Mouse (Mus musculus): Measurements from ENCODE around the gene Chmp3. TPM values are rescaled to one million over a fixed set of nuclear protein-coding genes. Genes with fewer than 3 reads are reported as not detected.

The Chmp3 gene
- polyA plus RNA-seq, 1 experiment from 2014 or later, result 34.9 TPM

GRCm38 (mm10) chr6:71589401-71589800 is 45.8 kb downstream of the Chmp3 start:
- 69% methylated on average over 1 of the region's 1 CpGs for WGBS (ENCODE audit: insufficient replicate concordance)
- H3K27ac ChIP-seq (ENCODE audit: low read depth), result no peak overlapping the region
- DNase-seq (no peak), ATAC-seq (no peak)
- H3K9me3 ChIP-seq (ENCODE audit: low read length), result no peaks in the 10 kb centered on the region
- H3K36me3 ChIP-seq (replicated peaks; ENCODE audit: insufficient read depth, low read length), result peaks cover 68% of the 10 kb centered on the region
- no peak overlapping the region for H3K4me3 ChIP-seq (ENCODE audit: low read depth, low read length)
- TF ChIP-seq EP300 (IDR thresholded peaks at IDR 0.05; ENCODE audit: low read depth) (no peak), CTCF (IDR thresholded peaks at IDR 0.05; ENCODE audit: low read depth) (no peak)
- no peak overlapping the region for H3K4me2 ChIP-seq (ENCODE audit: low read depth, low read length)
- no peaks in the 10 kb centered on the region for H3K27me3 ChIP-seq (ENCODE audit: insufficient read depth, low read length)
- no peaks in the 10 kb centered on the region for H3K4me1 ChIP-seq (ENCODE audit: insufficient read depth)
- no peak overlapping the region for H3K9ac ChIP-seq (replicated peaks)

- Histone ChIP-seq H3K36me3 (replicated peaks; ENCODE audit: insufficient read depth, low read length) (peaks cover 74% of the 10 kb centered on the region), H3K9ac (replicated peaks) (no peak overlapping the region), H3K27ac (ENCODE audit: low read depth) (no peak overlapping the region), H3K4me3 (ENCODE audit: low read depth, low read length) (no peak overlapping the region), H3K27me3 (ENCODE audit: insufficient read depth, low read length) (no peaks in the 10 kb centered on the region), H3K4me2 (ENCODE audit: low read depth, low read length) (no peak overlapping the region), H3K9me3 (ENCODE audit: low read length) (no peaks in the 10 kb centered on the region), H3K4me1 (ENCODE audit: insufficient read depth) (no peaks in the 10 kb centered on the region)
- WGBS (ENCODE audit: insufficient replicate concordance), result 94% methylated on average over 4 of the region's 4 CpGs
- DNase-seq (no peak), ATAC-seq (no peak)
- TF ChIP-seq EP300 (IDR thresholded peaks at IDR 0.05; ENCODE audit: low read depth) (no peak), CTCF (IDR thresholded peaks at IDR 0.05; ENCODE audit: low read depth) (no peak)
Observed at GRCm38 (mm10) chr6:71590154-71590553, 46.6 kb downstream of the Chmp3 start.

- peaks cover 71% of the 10 kb centered on the region for H3K36me3 ChIP-seq (replicated peaks; ENCODE audit: insufficient read depth, low read length)
- no peaks in the 10 kb centered on the region for H3K9me3 ChIP-seq (ENCODE audit: low read length)
- no peak overlapping the region for H3K4me3 ChIP-seq (ENCODE audit: low read depth, low read length)
- ATAC-seq (no peak), DNase-seq (no peak)
- TF ChIP-seq CTCF (IDR thresholded peaks at IDR 0.05; ENCODE audit: low read depth) (no peak), EP300 (IDR thresholded peaks at IDR 0.05; ENCODE audit: low read depth) (no peak)
- WGBS (ENCODE audit: insufficient replicate concordance), result 86% methylated on average over 3 of the region's 3 CpGs
- no peak overlapping the region for H3K4me2 ChIP-seq (ENCODE audit: low read depth, low read length)
- peaks cover 3% of the 10 kb centered on the region; the same call in 1 of the 2 replicates for H3K4me1 ChIP-seq (ENCODE audit: insufficient read depth)
- no peaks in the 10 kb centered on the region for H3K27me3 ChIP-seq (ENCODE audit: insufficient read depth, low read length)
- H3K27ac ChIP-seq (ENCODE audit: low read depth), result no peak overlapping the region
- no peak overlapping the region for H3K9ac ChIP-seq (replicated peaks)
Observed at GRCm38 (mm10) chr6:71607756-71608155, 64.2 kb downstream of the Chmp3 start.

GRCm38 (mm10) chr6:71608994-71609393 is 65.4 kb downstream of the Chmp3 start:
- no peak overlapping the region for H3K27ac ChIP-seq (ENCODE audit: low read depth)
- DNase-seq (no peak), ATAC-seq (no peak)
- no peak overlapping the region for H3K4me3 ChIP-seq (ENCODE audit: low read depth, low read length)
- H3K4me1 ChIP-seq (ENCODE audit: insufficient read depth), result peaks cover 3% of the 10 kb centered on the region; the same call in 1 of the 2 replicates
- no peak overlapping the region for H3K9ac ChIP-seq (replicated peaks)
- no peak overlapping the region for H3K4me2 ChIP-seq (ENCODE audit: low read depth, low read length)
- no peak for TF ChIP-seq CTCF (IDR thresholded peaks at IDR 0.05; ENCODE audit: low read depth)
- no peaks in the 10 kb centered on the region for H3K27me3 ChIP-seq (ENCODE audit: insufficient read depth, low read length)
- no peaks in the 10 kb centered on the region for H3K9me3 ChIP-seq (ENCODE audit: low read length)
- H3K36me3 ChIP-seq (replicated peaks; ENCODE audit: insufficient read depth, low read length), result peaks cover 70% of the 10 kb centered on the region

GRCm38 (mm10) chr6:71609968-71610367 is 66.4 kb downstream of the Chmp3 start:
- H3K4me1 ChIP-seq (ENCODE audit: insufficient read depth), result peaks cover 3% of the 10 kb centered on the region; the same call in 1 of the 2 replicates
- no peak for DNase-seq
- no peak overlapping the region for H3K4me3 ChIP-seq (ENCODE audit: low read depth, low read length)
- H3K9ac ChIP-seq (replicated peaks), result no peak overlapping the region
- H3K27me3 ChIP-seq (ENCODE audit: insufficient read depth, low read length), result no peaks in the 10 kb centered on the region
- no peak overlapping the region for H3K27ac ChIP-seq (ENCODE audit: low read depth)
- peak; percentile 53 for ATAC-seq
- H3K9me3 ChIP-seq (ENCODE audit: low read length), result no peaks in the 10 kb centered on the region
- 56% methylated on average over 7 of the region's 7 CpGs for WGBS (ENCODE audit: insufficient replicate concordance)
- H3K4me2 ChIP-seq (ENCODE audit: low read depth, low read length), result no peak overlapping the region
- H3K36me3 ChIP-seq (replicated peaks; ENCODE audit: insufficient read depth, low read length), result peaks cover 68% of the 10 kb centered on the region
- TF ChIP-seq CTCF (IDR thresholded peaks at IDR 0.05; ENCODE audit: low read depth), result no peak
- TF ChIP-seq EP300 (IDR thresholded peaks at IDR 0.05; ENCODE audit: low read depth), result 0 out of 2 replicates have a peak, but pooled peaks have one; percentile 46

- Histone ChIP-seq H3K36me3 (replicated peaks; ENCODE audit: insufficient read depth, low read length) (peaks cover 75% of the 10 kb centered on the region), H3K9ac (replicated peaks) (no peak overlapping the region), H3K4me2 (ENCODE audit: low read depth, low read length) (no peak overlapping the region), H3K27ac (ENCODE audit: low read depth) (no peak overlapping the region), H3K4me3 (ENCODE audit: low read depth, low read length) (no peak overlapping the region), H3K4me1 (ENCODE audit: insufficient read depth) (peaks cover 3% of the 10 kb centered on the region; the same call in 1 of the 2 replicates), H3K27me3 (ENCODE audit: insufficient read depth, low read length) (no peaks in the 10 kb centered on the region), H3K9me3 (ENCODE audit: low read length) (no peaks in the 10 kb centered on the region)
- DNase-seq (no peak), ATAC-seq (no peak)
- TF ChIP-seq EP300 (IDR thresholded peaks at IDR 0.05; ENCODE audit: low read depth), result no peak
- no peak for TF ChIP-seq CTCF (IDR thresholded peaks at IDR 0.05; ENCODE audit: low read depth)
Observed at GRCm38 (mm10) chr6:71613225-71613624, 69.6 kb downstream of the Chmp3 start.

GRCm38 (mm10) chr6:71616959-71617358 is 73.4 kb downstream of the Chmp3 start:
- Histone ChIP-seq H3K9me3 (ENCODE audit: low read length) (no peaks in the 10 kb centered on the region), H3K4me3 (ENCODE audit: low read depth, low read length) (no peak overlapping the region), H3K9ac (replicated peaks) (no peak overlapping the region), H3K27ac (ENCODE audit: low read depth) (no peak overlapping the region), H3K4me2 (ENCODE audit: low read depth, low read length) (no peak overlapping the region), H3K4me1 (ENCODE audit: insufficient read depth) (no peaks in the 10 kb centered on the region), H3K36me3 (replicated peaks; ENCODE audit: insufficient read depth, low read length) (peaks cover 81% of the 10 kb centered on the region), H3K27me3 (ENCODE audit: insufficient read depth, low read length) (no peaks in the 10 kb centered on the region)
- no peak for TF ChIP-seq CTCF (IDR thresholded peaks at IDR 0.05; ENCODE audit: low read depth)
- no peak for TF ChIP-seq EP300 (IDR thresholded peaks at IDR 0.05; ENCODE audit: low read depth)
- ATAC-seq, result no peak
- WGBS (ENCODE audit: insufficient replicate concordance), result 73% methylated on average over 5 of the region's 5 CpGs
- no peak for DNase-seq
